Mouse (Mus musculus): Measurements from ENCODE around the gene Gm20388. TPM values are rescaled to one million over a fixed set of nuclear protein-coding genes. Genes with fewer than 3 reads are reported as not detected.

Gene Gm20388
- polyA plus RNA-seq, 1 experiment from 2014 or later = 4.4 TPM

- Histone ChIP-seq H3K4me1 (replicated peaks) (peaks cover 25% of the 10 kb centered on the region), H3K4me3 (replicated peaks) (no peak overlapping the region), H3K9ac (replicated peaks) (no peak overlapping the region), H3K27me3 (no peaks in the 10 kb centered on the region), H3K9me3 (no peaks in the 10 kb centered on the region), H3K27ac (no peak overlapping the region), H3K4me2 (replicated peaks) (no peak overlapping the region), H3K36me3 (no peaks in the 10 kb centered on the region)
- no peak for ATAC-seq
- WGBS = 37% methylated on average over 4 of the region's 4 CpGs
These were observed 3854.0 kb downstream of the Gm20388 start for GRCm38 (mm10) chr8:123764671-123765070.

- no peaks in the 10 kb centered on the region for H3K9me3 ChIP-seq
- 87% methylated on average over 4 of the region's 4 CpGs for WGBS
- H3K4me3 ChIP-seq (replicated peaks) = no peak overlapping the region
- H3K27ac ChIP-seq = no peak overlapping the region
- H3K4me1 ChIP-seq (replicated peaks) = peaks cover 6% of the 10 kb centered on the region
- no peaks in the 10 kb centered on the region for H3K27me3 ChIP-seq
- H3K9ac ChIP-seq (replicated peaks) = no peak overlapping the region
- ATAC-seq = no peak
- H3K36me3 ChIP-seq = no peaks in the 10 kb centered on the region
- H3K4me2 ChIP-seq (replicated peaks) = no peak overlapping the region
These were observed 3855.9 kb downstream of the Gm20388 start for GRCm38 (mm10) chr8:123766516-123766915.

- H3K9ac ChIP-seq (replicated peaks) = no peak overlapping the region
- WGBS = 80% methylated on average over 8 of the region's 8 CpGs
- H3K27ac ChIP-seq = no peak overlapping the region
- no peak overlapping the region for H3K4me3 ChIP-seq (replicated peaks)
- H3K27me3 ChIP-seq = no peaks in the 10 kb centered on the region
- H3K4me2 ChIP-seq (replicated peaks) = no peak overlapping the region
- H3K9me3 ChIP-seq = no peaks in the 10 kb centered on the region
- H3K4me1 ChIP-seq (replicated peaks) = 0 out of 2 replicates have a peak, but pooled peaks cover 4% of the 10 kb centered on the region
- no peak for ATAC-seq
- no peaks in the 10 kb centered on the region for H3K36me3 ChIP-seq
These were observed 3857.2 kb downstream of the Gm20388 start for GRCm38 (mm10) chr8:123767874-123768273.

GRCm38 (mm10) chr8:123768492-123769356, 3858.1 kb downstream of the Gm20388 start:
- Histone ChIP-seq H3K4me2 (replicated peaks) (no peak overlapping the region), H3K9ac (replicated peaks) (no peak overlapping the region), H3K36me3 (no peaks in the 10 kb centered on the region), H3K27ac (no peak overlapping the region), H3K4me3 (replicated peaks) (no peak overlapping the region), H3K9me3 (no peaks in the 10 kb centered on the region), H3K4me1 (replicated peaks) (peaks cover 12% of the 10 kb centered on the region), H3K27me3 (no peaks in the 10 kb centered on the region)
- whole genome bisulfite sequencing = 68% methylated on average over 16 of the region's 16 CpGs
- ATAC-seq = no peak

- Histone ChIP-seq H3K4me2 (replicated peaks) (no peak overlapping the region), H3K9me3 (no peaks in the 10 kb centered on the region), H3K4me1 (replicated peaks) (peaks cover 25% of the 10 kb centered on the region), H3K9ac (replicated peaks) (0 out of 2 replicates have a peak overlapping the region, but pooled peaks have one; percentile 7), H3K36me3 (no peaks in the 10 kb centered on the region), H3K27ac (peak overlapping the region; percentile 41; the same call in 1 of the 2 replicates), H3K27me3 (no peaks in the 10 kb centered on the region), H3K4me3 (replicated peaks) (no peak overlapping the region)
- ATAC-seq = peak; percentile 18; the same call in 1 of the 2 replicates
- WGBS = 51% methylated on average over 12 of the region's 12 CpGs
These were observed 3862.8 kb downstream of the Gm20388 start for GRCm38 (mm10) chr8:123773468-123773867.

GRCm38 (mm10) chr8:123774491-123774890, 3863.8 kb downstream of the Gm20388 start:
- Histone ChIP-seq H3K4me3 (replicated peaks) (no peak overlapping the region), H3K27me3 (no peaks in the 10 kb centered on the region), H3K36me3 (no peaks in the 10 kb centered on the region), H3K9me3 (no peaks in the 10 kb centered on the region), H3K27ac (no peak overlapping the region), H3K4me2 (replicated peaks) (no peak overlapping the region), H3K9ac (replicated peaks) (no peak overlapping the region), H3K4me1 (replicated peaks) (peaks cover 22% of the 10 kb centered on the region)
- WGBS = 94% methylated on average over 1 of the region's 1 CpGs
- no peak for ATAC-seq

GRCm38 (mm10) chr8:123777319-123777718, 3866.7 kb downstream of the Gm20388 start:
- no peaks in the 10 kb centered on the region for H3K9me3 ChIP-seq
- 0 out of 2 replicates have a peak overlapping the region, but pooled peaks have one; percentile 25 for H3K27ac ChIP-seq
- no peak overlapping the region; the same call in 1 of the 2 replicates for H3K9ac ChIP-seq (replicated peaks)
- H3K4me2 ChIP-seq (replicated peaks) = no peak overlapping the region
- no peaks in the 10 kb centered on the region for H3K36me3 ChIP-seq
- peaks cover 30% of the 10 kb centered on the region for H3K4me1 ChIP-seq (replicated peaks)
- H3K27me3 ChIP-seq = no peaks in the 10 kb centered on the region
- no peak overlapping the region for H3K4me3 ChIP-seq (replicated peaks)
- WGBS = 33% methylated on average over 7 of the region's 7 CpGs
- no peak for ATAC-seq

GRCm38 (mm10) chr8:123780471-123780870, 3869.8 kb downstream of the Gm20388 start:
- Histone ChIP-seq H3K27me3 (0 out of 2 replicates have a peak, but pooled peaks cover under 1% of the 10 kb centered on the region), H3K9ac (replicated peaks) (no peak overlapping the region), H3K4me3 (replicated peaks) (no peak overlapping the region), H3K27ac (no peak overlapping the region), H3K4me2 (replicated peaks) (no peak overlapping the region), H3K4me1 (replicated peaks) (peaks cover 22% of the 10 kb centered on the region), H3K36me3 (no peaks in the 10 kb centered on the region), H3K9me3 (no peaks in the 10 kb centered on the region)
- no peak for ATAC-seq
- 79% methylated on average over 3 of the region's 3 CpGs for WGBS

- ATAC-seq = no peak
- Histone ChIP-seq H3K27ac (no peak overlapping the region), H3K4me2 (replicated peaks) (no peak overlapping the region), H3K4me1 (replicated peaks) (peaks cover 22% of the 10 kb centered on the region), H3K9me3 (no peaks in the 10 kb centered on the region), H3K27me3 (0 out of 2 replicates have a peak, but pooled peaks cover 3% of the 10 kb centered on the region), H3K9ac (replicated peaks) (no peak overlapping the region; the same call in 1 of the 2 replicates), H3K36me3 (no peaks in the 10 kb centered on the region), H3K4me3 (replicated peaks) (no peak overlapping the region)
- WGBS = 71% methylated on average over 8 of the region's 8 CpGs
These were observed 3870.6 kb downstream of the Gm20388 start for GRCm38 (mm10) chr8:123781256-123781655.

GRCm38 (mm10) chr8:123783525-123784249, 3873.0 kb downstream of the Gm20388 start:
- H3K9ac ChIP-seq (replicated peaks) = no peak overlapping the region
- no peak overlapping the region for H3K4me3 ChIP-seq (replicated peaks)
- ATAC-seq = peak; percentile 95
- no peaks in the 10 kb centered on the region for H3K36me3 ChIP-seq
- H3K9me3 ChIP-seq = no peaks in the 10 kb centered on the region
- no peak overlapping the region for H3K27ac ChIP-seq
- H3K27me3 ChIP-seq = 0 out of 2 replicates have a peak, but pooled peaks cover 3% of the 10 kb centered on the region
- peaks cover 12% of the 10 kb centered on the region for H3K4me1 ChIP-seq (replicated peaks)
- H3K4me2 ChIP-seq (replicated peaks) = no peak overlapping the region
- 7% methylated on average over 6 of the region's 6 CpGs for WGBS

- Histone ChIP-seq H3K27ac (no peak overlapping the region), H3K4me3 (replicated peaks) (no peak overlapping the region), H3K36me3 (no peaks in the 10 kb centered on the region), H3K9ac (replicated peaks) (no peak overlapping the region), H3K9me3 (no peaks in the 10 kb centered on the region), H3K4me1 (replicated peaks) (peaks cover 7% of the 10 kb centered on the region), H3K27me3 (0 out of 2 replicates have a peak, but pooled peaks cover 3% of the 10 kb centered on the region), H3K4me2 (replicated peaks) (no peak overlapping the region)
- no peak for ATAC-seq
- 76% methylated on average over 6 of the region's 6 CpGs for WGBS
These were observed 3875.5 kb downstream of the Gm20388 start for GRCm38 (mm10) chr8:123786166-123786565.

- H3K9me3 ChIP-seq = no peaks in the 10 kb centered on the region
These were observed 3876.0 kb downstream of the Gm20388 start for GRCm38 (mm10) chr8:123786644-123787043.

More at GRCm38 (mm10) chr8:123786644-123787043, 3876.0 kb downstream of the Gm20388 start:
- no peak overlapping the region for H3K4me3 ChIP-seq (replicated peaks)
- H3K4me2 ChIP-seq (replicated peaks) = no peak overlapping the region
- 74% methylated on average over 6 of the region's 6 CpGs for WGBS
- H3K9ac ChIP-seq (replicated peaks) = no peak overlapping the region
- no peaks in the 10 kb centered on the region for H3K36me3 ChIP-seq
- H3K4me1 ChIP-seq (replicated peaks) = peaks cover 7% of the 10 kb centered on the region
- no peak overlapping the region for H3K27ac ChIP-seq
- no peak for ATAC-seq
- 0 out of 2 replicates have a peak, but pooled peaks cover 3% of the 10 kb centered on the region for H3K27me3 ChIP-seq

Data from midbrain, embryonic 13.5 days (tissue).